Mouse (Mus musculus): Measurements from ENCODE around the gene Tnpo1. TPM values are rescaled to one million over a fixed set of nuclear protein-coding genes. Genes with fewer than 3 reads are reported as not detected.
"Not testable (repeated sequence)": the region's sequence is repeated elsewhere in the genome, so short reads cannot be mapped to it uniquely, and the experiment has no call there.

The Tnpo1 gene
- polyA plus RNA-seq, 1 experiment from 2014 or later: 69.0 TPM

DNA sequence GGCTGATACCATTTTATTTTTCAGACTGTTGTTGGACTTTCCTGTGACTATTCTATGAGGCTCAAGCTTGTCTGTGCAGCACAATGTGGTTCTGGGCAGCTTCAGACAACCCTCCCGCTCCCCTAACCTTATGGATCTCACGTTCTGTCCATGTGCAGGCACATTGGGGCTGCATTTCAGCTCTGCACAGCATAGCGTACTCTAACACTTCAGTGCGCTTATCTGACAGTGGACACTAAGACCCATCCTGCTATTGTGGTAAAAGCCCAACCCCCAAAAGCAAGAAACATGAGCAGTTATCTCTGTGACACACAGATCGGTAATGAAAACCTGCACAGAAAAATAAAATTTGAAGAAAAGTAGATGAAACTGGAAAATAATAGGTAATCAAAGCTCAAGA is 90.4 kb downstream of the Tnpo1 start:
- ATAC-seq (replicated peaks; ENCODE audit: low FRiP score): no peak
- H3K36me3 ChIP-seq: peaks cover 34% of the 10 kb centered on the region
- no peak overlapping the region for H3K4me3 ChIP-seq (replicated peaks)
- no peak overlapping the region for H3K4me2 ChIP-seq
- H3K9me3 ChIP-seq (replicated peaks): no peaks in the 10 kb centered on the region
- 91% methylated on average over 5 of the region's 5 CpGs for WGBS
- no peak overlapping the region for H3K27ac ChIP-seq
- H3K9ac ChIP-seq: no peak overlapping the region
- H3K27me3 ChIP-seq: no peaks in the 10 kb centered on the region
- H3K4me1 ChIP-seq: no peaks in the 10 kb centered on the region

DNA sequence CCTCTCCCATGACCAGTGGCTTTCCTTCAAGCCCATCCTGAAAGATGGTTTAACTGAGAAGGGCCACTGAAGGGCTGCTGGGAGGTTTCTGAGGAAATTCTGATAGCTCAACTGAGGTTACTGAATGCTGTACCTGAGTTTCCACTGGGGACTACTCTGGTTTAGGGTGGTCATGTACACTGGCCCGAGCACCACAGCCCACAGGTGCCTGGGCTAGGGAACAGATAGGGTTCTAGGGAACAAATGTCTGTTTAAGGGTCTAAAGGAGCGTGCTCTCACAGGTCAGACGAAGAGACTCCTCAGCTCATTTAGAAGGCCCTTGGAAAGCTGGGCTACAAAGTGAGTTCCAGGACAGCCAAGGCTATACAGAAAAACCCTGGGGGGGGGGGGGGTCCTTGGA is 91.5 kb downstream of the Tnpo1 start:
- Histone ChIP-seq H3K36me3 (peaks cover 24% of the 10 kb centered on the region), H3K27ac (no peak overlapping the region), H3K27me3 (no peaks in the 10 kb centered on the region), H3K9me3 (replicated peaks) (no peaks in the 10 kb centered on the region), H3K4me1 (no peaks in the 10 kb centered on the region), H3K4me3 (replicated peaks) (no peak overlapping the region), H3K4me2 (no peak overlapping the region), H3K9ac (no peak overlapping the region)
- WGBS: 80% methylated on average over 3 of the region's 3 CpGs
- ATAC-seq (replicated peaks; ENCODE audit: low FRiP score): no peak; the same call in 1 of the 2 replicates

DNA sequence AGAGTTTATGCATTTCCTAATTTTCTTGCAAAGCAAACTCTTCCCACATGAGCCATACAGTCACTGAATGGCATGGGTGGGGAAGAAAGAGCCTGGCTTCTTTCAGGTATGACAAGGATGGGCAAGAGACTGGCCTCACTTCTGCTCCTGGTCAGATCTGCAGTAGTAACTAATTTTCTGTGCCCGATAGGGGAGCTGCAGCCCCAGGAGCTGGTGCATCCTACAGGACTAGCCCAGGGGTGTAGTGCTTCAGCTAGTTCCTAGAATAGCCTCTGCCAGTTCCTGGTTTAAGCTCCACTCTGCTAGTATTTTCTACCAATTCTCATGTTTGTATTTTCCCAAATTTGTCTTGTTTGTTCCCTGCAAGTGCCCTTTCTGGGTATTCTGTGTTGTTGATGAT is 92.0 kb downstream of the Tnpo1 start:
- Histone ChIP-seq H3K9me3 (replicated peaks) (no peaks in the 10 kb centered on the region), H3K4me1 (no peaks in the 10 kb centered on the region), H3K27me3 (no peaks in the 10 kb centered on the region), H3K4me2 (no peak overlapping the region), H3K36me3 (peaks cover 21% of the 10 kb centered on the region), H3K9ac (no peak overlapping the region), H3K4me3 (replicated peaks) (no peak overlapping the region), H3K27ac (no peak overlapping the region)
- WGBS: 70% methylated on average over 1 of the region's 1 CpGs
- no peak for ATAC-seq (replicated peaks; ENCODE audit: low FRiP score)

DNA sequence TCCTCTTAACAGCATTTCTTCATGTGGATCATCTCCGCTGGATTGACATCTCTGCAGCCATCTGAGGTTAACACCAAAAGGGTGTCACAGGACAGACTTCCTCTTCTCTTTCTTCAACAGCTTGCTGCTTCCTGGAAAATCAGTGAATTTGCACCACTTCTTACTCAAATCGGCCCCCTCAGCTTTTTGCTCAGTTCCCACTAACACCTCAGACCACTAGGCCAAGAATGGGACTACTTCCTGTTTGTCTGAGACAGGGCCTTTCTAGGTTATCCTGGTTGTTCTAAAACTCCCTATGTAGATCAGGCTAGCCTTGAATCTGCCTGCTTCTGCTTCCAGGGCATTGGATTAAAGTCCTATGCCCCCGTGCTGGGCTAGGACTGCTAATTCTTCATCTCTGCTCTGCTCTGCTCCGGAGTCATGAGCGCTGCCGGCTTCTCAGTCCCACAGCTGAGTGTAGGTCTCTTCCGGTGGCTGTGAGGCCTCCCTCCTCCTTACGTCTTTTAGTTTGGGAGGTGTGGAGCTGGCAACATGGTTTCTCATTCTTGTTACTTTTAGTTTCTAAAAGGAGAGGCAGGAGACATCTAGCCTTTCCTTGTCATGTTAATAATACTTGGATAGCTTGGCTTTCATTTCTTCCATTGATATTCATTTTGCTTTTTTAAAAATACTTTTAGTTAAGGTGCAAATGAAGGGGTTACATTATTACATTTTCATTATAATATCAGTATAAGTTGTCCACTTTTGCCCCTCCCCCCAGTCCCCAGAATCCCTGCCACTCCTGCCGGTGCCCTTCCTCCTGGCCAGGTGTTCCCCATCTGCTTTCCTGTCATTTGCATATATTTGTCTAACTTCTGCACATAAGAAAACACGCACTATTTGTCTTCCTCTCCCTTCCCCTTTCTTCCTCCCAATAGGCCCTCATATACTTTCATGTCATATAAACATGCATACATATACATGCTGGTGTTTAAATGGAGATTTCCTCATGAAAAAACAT is 93.4 kb downstream of the Tnpo1 start:
- Histone ChIP-seq H3K9ac (no peak overlapping the region), H3K4me1 (no peaks in the 10 kb centered on the region), H3K4me3 (replicated peaks) (no peak overlapping the region), H3K4me2 (no peak overlapping the region), H3K27me3 (no peaks in the 10 kb centered on the region), H3K9me3 (replicated peaks) (no peaks in the 10 kb centered on the region), H3K36me3 (peaks cover 12% of the 10 kb centered on the region), H3K27ac (no peak overlapping the region)
- ATAC-seq (replicated peaks; ENCODE audit: low FRiP score): no peak
- WGBS: 76% methylated on average over 10 of the region's 10 CpGs

DNA sequence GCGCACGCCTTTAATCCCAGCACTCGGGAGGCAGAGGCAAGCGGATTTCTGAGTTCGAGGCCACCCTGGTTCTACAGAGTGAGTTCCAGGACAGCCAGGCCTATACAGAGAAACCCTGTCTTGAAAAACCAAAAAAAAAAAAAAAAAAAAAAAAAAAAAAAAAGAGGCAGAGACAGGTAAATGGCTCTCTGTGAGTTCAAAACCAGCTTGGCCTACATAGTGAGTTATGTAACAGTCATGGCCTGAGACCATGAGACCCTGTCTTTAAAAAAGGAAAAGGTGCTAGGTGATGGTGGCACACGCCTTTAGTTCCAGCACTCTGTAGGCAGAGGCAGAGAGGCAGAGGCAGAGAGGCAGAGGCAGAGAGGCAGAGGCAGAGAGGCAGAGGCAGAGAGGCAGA is 97.2 kb downstream of the Tnpo1 start:
- not testable (repeated sequence) for H3K27ac ChIP-seq; ATAC-seq (replicated peaks; ENCODE audit: low FRiP score); H3K4me3 ChIP-seq (replicated peaks); H3K4me1 ChIP-seq; H3K36me3 ChIP-seq; H3K9me3 ChIP-seq (replicated peaks); H3K27me3 ChIP-seq; H3K4me2 ChIP-seq; H3K9ac ChIP-seq
- 94% methylated on average over 6 of the region's 6 CpGs for WGBS

DNA sequence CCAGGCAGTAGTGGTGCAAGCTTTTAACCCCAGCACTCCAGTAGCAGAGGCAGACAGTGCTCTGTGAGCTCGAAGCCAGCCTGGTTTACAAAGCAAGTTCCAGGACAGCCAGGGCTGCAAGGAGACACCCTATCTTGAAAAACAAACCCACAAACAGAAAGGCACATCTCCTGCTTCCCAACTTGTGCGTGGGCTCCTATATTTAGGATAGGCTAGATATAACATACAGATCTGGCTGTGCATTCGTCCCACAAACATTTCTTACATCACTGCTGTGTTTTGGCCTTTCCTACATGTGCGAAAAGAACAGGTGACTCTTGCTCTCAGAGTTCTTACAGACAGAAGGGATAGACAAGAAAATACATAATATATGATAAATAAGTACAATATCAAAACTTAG is 100.6 kb downstream of the Tnpo1 start:
- no peak overlapping the region for H3K4me2 ChIP-seq
- no peak overlapping the region for H3K9ac ChIP-seq
- 86% methylated on average over 4 of the region's 4 CpGs for WGBS
- H3K27me3 ChIP-seq: no peaks in the 10 kb centered on the region
- H3K4me1 ChIP-seq: no peaks in the 10 kb centered on the region; the same call in 1 of the 2 replicates
- H3K27ac ChIP-seq: no peak overlapping the region
- no peaks in the 10 kb centered on the region for H3K36me3 ChIP-seq
- H3K9me3 ChIP-seq (replicated peaks): no peaks in the 10 kb centered on the region
- no peak overlapping the region for H3K4me3 ChIP-seq (replicated peaks)
- no peak for ATAC-seq (replicated peaks; ENCODE audit: low FRiP score)

DNA sequence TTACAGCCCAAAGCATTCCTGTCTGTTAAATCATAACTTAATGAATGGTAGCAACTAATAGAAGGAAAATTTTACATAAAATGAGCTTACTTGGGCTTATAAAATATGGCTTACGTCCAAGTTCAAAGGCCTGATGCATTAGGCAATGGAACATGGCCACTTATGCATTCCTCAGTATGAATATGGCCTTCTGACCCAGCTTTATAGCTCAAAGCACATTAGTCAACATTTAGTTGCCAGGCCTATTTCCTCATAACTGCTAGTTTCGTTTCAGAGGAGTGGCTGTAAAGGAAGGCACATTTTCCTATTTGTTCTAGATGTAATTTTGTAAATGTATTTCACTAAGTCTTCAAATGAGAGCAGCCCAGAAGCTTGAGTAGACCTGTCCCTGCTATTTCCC is 107.1 kb downstream of the Tnpo1 start:
- no peaks in the 10 kb centered on the region for H3K27me3 ChIP-seq
- H3K4me2 ChIP-seq: no peak overlapping the region
- no peak overlapping the region for H3K9ac ChIP-seq
- peaks cover 33% of the 10 kb centered on the region for H3K4me1 ChIP-seq
- H3K36me3 ChIP-seq: no peaks in the 10 kb centered on the region
- H3K4me3 ChIP-seq (replicated peaks): no peak overlapping the region
- peak overlapping the region; percentile 76 for H3K27ac ChIP-seq
- WGBS: 54% methylated on average over 2 of the region's 2 CpGs
- ATAC-seq (replicated peaks; ENCODE audit: low FRiP score): no peak
- no peaks in the 10 kb centered on the region for H3K9me3 ChIP-seq (replicated peaks)

DNA sequence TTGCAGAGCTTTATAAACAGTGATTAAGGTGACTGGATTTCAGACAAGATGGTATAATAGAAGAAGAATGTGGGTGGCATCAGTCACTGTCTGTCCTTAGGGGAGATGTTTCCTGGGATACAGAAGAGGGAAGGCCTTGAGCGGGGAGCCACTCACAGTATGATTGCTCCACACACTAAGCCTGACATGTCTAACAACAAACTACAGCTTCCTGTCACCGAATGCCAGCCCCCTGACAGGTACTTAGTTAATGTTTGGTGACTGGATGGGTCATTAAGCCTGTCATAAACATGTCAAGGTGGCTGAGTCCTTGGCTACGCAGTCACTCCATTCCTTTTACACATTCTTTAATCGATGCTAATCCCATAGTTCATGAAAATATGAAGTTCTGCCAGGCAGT is 108.0 kb downstream of the Tnpo1 start:
- Histone ChIP-seq H3K27me3 (no peaks in the 10 kb centered on the region), H3K4me3 (replicated peaks) (no peak overlapping the region), H3K4me2 (no peak overlapping the region), H3K9me3 (replicated peaks) (no peaks in the 10 kb centered on the region), H3K4me1 (peaks cover 38% of the 10 kb centered on the region), H3K27ac (peak overlapping the region; percentile 76; the same call in 1 of the 2 replicates), H3K36me3 (no peaks in the 10 kb centered on the region), H3K9ac (no peak overlapping the region)
- no peak for ATAC-seq (replicated peaks; ENCODE audit: low FRiP score)
- 50% methylated on average over 4 of the region's 4 CpGs for WGBS

DNA sequence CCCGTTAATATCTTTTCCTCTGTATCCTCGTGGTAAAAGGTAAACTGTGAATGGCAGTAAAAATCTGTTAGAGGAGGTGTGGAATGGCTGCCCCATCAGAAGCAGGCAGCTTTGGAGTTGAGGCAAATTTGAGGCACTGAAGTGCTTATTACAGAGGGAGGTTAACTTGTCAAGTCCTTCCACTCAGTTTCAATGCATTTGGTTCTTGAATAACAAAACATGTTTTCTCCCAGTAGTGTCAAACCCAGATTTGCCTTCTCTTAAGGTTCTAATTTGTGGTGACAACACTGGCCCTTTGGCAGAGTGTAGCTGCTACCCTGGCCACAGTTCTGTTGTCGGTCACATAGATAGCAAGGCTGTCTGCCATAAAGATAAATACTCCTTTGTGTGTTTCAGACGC is 108.4 kb downstream of the Tnpo1 start:
- no peak for ATAC-seq (replicated peaks; ENCODE audit: low FRiP score)
- Histone ChIP-seq H3K4me1 (peaks cover 40% of the 10 kb centered on the region), H3K27me3 (no peaks in the 10 kb centered on the region), H3K4me2 (no peak overlapping the region), H3K36me3 (no peaks in the 10 kb centered on the region), H3K4me3 (replicated peaks) (no peak overlapping the region), H3K9ac (no peak overlapping the region), H3K27ac (0 out of 2 replicates have a peak overlapping the region, but pooled peaks have one; percentile 16), H3K9me3 (replicated peaks) (no peaks in the 10 kb centered on the region)
- WGBS: 47% methylated on average over 4 of the region's 4 CpGs

DNA sequence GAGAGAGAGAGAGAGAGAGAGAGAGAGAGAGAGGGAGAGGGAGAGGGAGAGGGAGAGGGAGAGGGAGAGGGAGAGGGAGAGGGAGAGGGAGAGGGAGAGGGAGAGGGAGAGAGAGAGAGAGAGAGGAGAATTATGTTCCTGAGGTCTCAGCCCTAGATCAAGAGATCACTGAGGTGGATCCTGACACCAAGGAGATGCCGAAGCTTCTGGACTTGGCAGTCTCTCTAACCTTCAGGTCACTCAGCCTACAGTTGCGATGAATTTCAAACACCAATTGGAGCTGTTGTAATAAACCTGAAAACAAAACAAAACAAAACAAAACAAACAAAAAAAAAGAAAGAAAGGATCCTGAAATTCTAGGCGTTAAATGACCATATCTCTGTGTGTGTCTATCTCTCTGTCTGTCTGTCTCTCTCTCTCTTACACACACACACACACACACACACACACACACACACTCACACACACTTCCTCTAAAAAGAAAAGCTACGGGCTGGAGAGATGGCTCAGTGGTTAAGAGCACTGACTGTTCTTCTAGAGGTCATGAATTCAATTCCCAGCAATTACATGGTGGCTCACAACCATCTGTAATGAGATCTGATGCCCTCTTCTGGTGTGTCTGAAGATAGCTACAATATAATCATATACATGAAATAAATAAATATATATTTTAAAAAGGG is 109.1 kb downstream of the Tnpo1 start:
- not testable (repeated sequence) for H3K36me3 ChIP-seq

DNA sequence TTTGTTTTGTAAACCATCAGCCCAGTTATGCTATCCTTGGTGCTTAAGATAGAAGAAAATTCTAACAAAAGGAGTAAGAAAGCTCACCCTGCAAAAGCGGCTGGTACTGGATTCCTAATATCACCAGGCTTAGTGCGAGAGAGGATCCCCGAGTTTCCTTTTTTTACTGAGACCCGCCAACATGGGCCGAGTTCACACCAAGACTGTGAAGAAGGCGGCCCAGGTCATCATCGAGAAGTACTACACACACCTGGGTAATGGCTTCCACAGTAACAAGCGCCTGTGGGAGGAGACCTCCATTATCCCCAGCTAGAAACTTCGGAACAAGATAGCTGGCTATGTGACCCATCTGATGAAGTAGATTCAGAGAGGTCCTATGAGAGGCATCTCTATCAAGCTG is 109.6 kb downstream of the Tnpo1 start:
- H3K4me2 ChIP-seq: no peak overlapping the region
- no peaks in the 10 kb centered on the region for H3K27me3 ChIP-seq
- 77% methylated on average over 9 of the region's 9 CpGs for WGBS
- no peak overlapping the region for H3K4me3 ChIP-seq (replicated peaks)
- no peaks in the 10 kb centered on the region for H3K9me3 ChIP-seq (replicated peaks)
- H3K36me3 ChIP-seq: no peaks in the 10 kb centered on the region
- ATAC-seq (replicated peaks; ENCODE audit: low FRiP score): no peak
- no peak overlapping the region for H3K9ac ChIP-seq
- no peak overlapping the region for H3K27ac ChIP-seq
- peaks cover 46% of the 10 kb centered on the region for H3K4me1 ChIP-seq

More for the DNA sequence above, 109.1 kb downstream of the Tnpo1 start:
- not testable (repeated sequence) for H3K4me3 ChIP-seq (replicated peaks); H3K9ac ChIP-seq; H3K9me3 ChIP-seq (replicated peaks); ATAC-seq (replicated peaks; ENCODE audit: low FRiP score); H3K27me3 ChIP-seq; H3K4me2 ChIP-seq; H3K27ac ChIP-seq
- WGBS: 49% methylated on average over 4 of the region's 4 CpGs
- H3K4me1 ChIP-seq: peaks cover 46% of the 10 kb centered on the region

DNA sequence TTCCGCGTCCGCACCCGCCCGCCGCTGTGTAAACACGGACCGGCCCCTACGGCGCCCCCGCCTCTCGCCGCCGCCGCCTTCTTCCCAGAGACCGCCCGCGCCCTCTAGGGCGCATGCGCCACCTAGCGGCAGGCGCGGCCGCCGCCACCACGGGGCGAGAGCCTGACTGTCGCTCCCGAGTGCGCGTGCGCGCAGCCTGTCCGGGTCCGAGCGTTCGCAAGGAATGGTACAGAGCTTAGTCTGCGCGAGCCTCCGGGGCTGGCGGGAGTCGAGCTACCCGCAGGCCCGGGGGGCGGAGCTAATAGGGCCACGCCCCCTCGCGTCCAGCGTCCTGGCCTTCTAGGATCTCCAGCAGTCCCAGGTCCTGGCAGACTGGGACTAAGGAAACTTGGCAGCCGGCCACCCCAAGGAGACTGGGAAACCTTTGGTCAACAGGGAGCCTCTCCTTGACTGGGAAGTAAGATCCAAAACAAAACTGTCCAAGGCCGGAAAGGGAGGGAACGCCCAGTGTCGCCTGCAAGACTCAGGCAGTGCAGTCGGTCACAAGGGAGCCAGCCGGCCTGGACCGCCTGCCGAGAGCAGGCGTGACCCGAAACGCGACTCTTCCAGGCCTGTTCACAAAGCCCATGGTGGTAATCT is 110.9 kb downstream of the Tnpo1 start, which contains the start of gene Fcho2:
Gene Fcho2, minus strand, starts transcription at position 303 of the 639 bp plus-strand sequence.
- ATAC-seq (replicated peaks; ENCODE audit: low FRiP score): peak; percentile 97
- Histone ChIP-seq H3K4me2 (peak within 1 kb of the TSS; percentile 61), H3K9me3 (replicated peaks) (no peaks in the 10 kb centered on the region), H3K36me3 (no peaks in the 10 kb centered on the region), H3K4me3 (replicated peaks) (peak within 1 kb of the TSS; percentile 97), H3K9ac (peak within 1 kb of the TSS; percentile 99), H3K4me1 (peaks cover 46% of the 10 kb centered on the region), H3K27me3 (no peaks in the 10 kb centered on the region), H3K27ac (peak within 1 kb of the TSS; percentile 99)
- under 1% methylated on average over 55 of the region's 61 CpGs for WGBS
